Mouse (Mus musculus) brain, embryonic 18.5 days (tissue): ENCODE data around the gene Sema3d.

Source experiments
- DNase-seq: peaks from one replicate; pipeline ENCODE4 v3.0.0-alpha.2; 2012; ENCODE audit warnings: low read depth, low spot score

Sema3d gene

GRCm38 (mm10) chr5:12634227-12634980 lies 251.2 kb downstream of the Sema3d start:
- DNase-seq: no peak

DNA sequence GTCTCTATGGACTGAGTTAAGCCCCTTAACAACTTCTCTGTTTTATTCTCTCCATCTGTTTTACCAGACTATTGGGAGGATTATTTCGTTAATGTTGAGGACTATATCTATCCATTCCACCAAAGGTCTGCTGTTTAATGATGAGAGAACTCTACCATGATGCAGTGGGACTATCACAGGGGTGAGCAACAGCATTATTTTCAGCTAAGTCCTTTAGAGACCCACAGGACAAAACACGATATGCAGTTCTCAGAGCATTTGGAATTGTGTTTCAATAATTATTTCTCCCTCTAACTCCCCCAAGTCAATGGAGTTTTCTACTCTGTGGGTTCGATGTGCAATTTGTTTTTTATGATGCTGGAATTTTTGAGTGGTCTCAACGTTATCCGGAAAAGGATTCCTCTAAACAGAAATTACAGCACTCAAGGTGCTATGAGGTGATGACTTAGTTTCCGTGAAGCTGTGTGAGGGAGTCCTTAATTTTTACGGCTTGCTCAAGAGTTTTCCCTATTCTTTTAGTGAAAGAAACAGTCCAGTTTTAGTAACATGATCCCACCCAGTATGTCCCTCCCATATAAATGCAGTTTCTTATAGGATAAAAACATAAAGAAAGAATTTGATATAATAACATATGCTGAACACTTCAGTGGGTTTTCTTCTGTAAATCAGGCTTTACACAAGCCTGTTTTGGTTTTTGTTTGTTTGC lies 254.7 kb downstream of the Sema3d start:
- DNase-seq: no peak
